Mouse (Mus musculus): ENCODE results near the gene Tmem30a. TPM values are rescaled to one million over a fixed set of nuclear protein-coding genes. Genes with fewer than 3 reads are reported as not detected.
A peak's percentile ranks its signal among the peaks of the same experiment; 100 is the strongest.

The Tmem30a gene
- polyA plus RNA-seq (2015; fragmentation: Nextera tagmentation; extraction: Ambion mirVana): 96.6 and 97.3 TPM in 2 replicates

- Histone ChIP-seq H3K27me3 (ENCODE audit: control insufficient read depth, insufficient read depth, low read depth, low read length) (no peaks in the 10 kb centered on the region), H3K4me1 (replicated peaks; ENCODE audit: control insufficient read depth, insufficient read depth, low read length) (peaks cover 10% of the 10 kb centered on the region), H3K4me3 (ENCODE audit: low read length) (peak within 1 kb of the TSS; percentile 70), H3K9me3 (ENCODE audit: control insufficient read depth, low read length) (no peaks in the 10 kb centered on the region), H3K27ac (ENCODE audit: low read length) (peak within 1 kb of the TSS; percentile 95), H3K9ac (ENCODE audit: low read length) (peak within 1 kb of the TSS; percentile 93), H3K4me2 (ENCODE audit: low read depth, low read length) (peak within 1 kb of the TSS; percentile 80), H3K36me3 (ENCODE audit: control insufficient read depth, insufficient read depth, low read length) (no peaks in the 10 kb centered on the region)
- peak; percentile 97 for ATAC-seq (ENCODE audit: low read depth)
- WGBS: under 1% methylated on average over 88 of the region's 91 CpGs
Measured at GRCm38 (mm10) chr9:79792841-79793835, at the start of gene Tmem30a. Gene Tmem30a (minus strand): TSS chr9:79793507.

GRCm38 (mm10) chr9:79842615-79843014, 49.3 kb upstream of the Tmem30a start:
- WGBS: 19% methylated on average over 6 of the region's 6 CpGs
- 0 out of 2 replicates have a peak overlapping the region, but pooled peaks have one; percentile 21 for H3K4me2 ChIP-seq (ENCODE audit: low read depth, low read length)
- no peak overlapping the region for H3K4me3 ChIP-seq (ENCODE audit: low read length)
- H3K27me3 ChIP-seq (ENCODE audit: control insufficient read depth, insufficient read depth, low read depth, low read length): no peaks in the 10 kb centered on the region
- H3K9me3 ChIP-seq (ENCODE audit: control insufficient read depth, low read length): no peaks in the 10 kb centered on the region
- H3K27ac ChIP-seq (ENCODE audit: low read length): 0 out of 2 replicates have a peak overlapping the region, but pooled peaks have one; percentile 34
- no peaks in the 10 kb centered on the region for H3K36me3 ChIP-seq (ENCODE audit: control insufficient read depth, insufficient read depth, low read length)
- peaks cover 12% of the 10 kb centered on the region for H3K4me1 ChIP-seq (replicated peaks; ENCODE audit: control insufficient read depth, insufficient read depth, low read length)
- no peak overlapping the region for H3K9ac ChIP-seq (ENCODE audit: low read length)
- peak; percentile 23; the same call in 1 of the 2 replicates for ATAC-seq (ENCODE audit: low read depth)

- no peak for ATAC-seq (ENCODE audit: low read depth)
- Histone ChIP-seq H3K4me2 (ENCODE audit: low read depth, low read length) (no peak overlapping the region), H3K27ac (ENCODE audit: low read length) (no peak overlapping the region), H3K36me3 (ENCODE audit: control insufficient read depth, insufficient read depth, low read length) (no peaks in the 10 kb centered on the region), H3K9ac (ENCODE audit: low read length) (no peak overlapping the region), H3K9me3 (ENCODE audit: control insufficient read depth, low read length) (no peaks in the 10 kb centered on the region), H3K27me3 (ENCODE audit: control insufficient read depth, insufficient read depth, low read depth, low read length) (no peaks in the 10 kb centered on the region), H3K4me1 (replicated peaks; ENCODE audit: control insufficient read depth, insufficient read depth, low read length) (peaks cover 12% of the 10 kb centered on the region), H3K4me3 (ENCODE audit: low read length) (no peak overlapping the region)
Measured at GRCm38 (mm10) chr9:79842028-79842427, 48.7 kb upstream of the Tmem30a start.

- Histone ChIP-seq H3K36me3 (ENCODE audit: control insufficient read depth, insufficient read depth, low read length) (no peaks in the 10 kb centered on the region), H3K9me3 (ENCODE audit: control insufficient read depth, low read length) (no peaks in the 10 kb centered on the region), H3K4me1 (replicated peaks; ENCODE audit: control insufficient read depth, insufficient read depth, low read length) (peaks cover 5% of the 10 kb centered on the region; the same call in 1 of the 2 replicates), H3K27me3 (ENCODE audit: control insufficient read depth, insufficient read depth, low read depth, low read length) (no peaks in the 10 kb centered on the region), H3K9ac (ENCODE audit: low read length) (no peak overlapping the region), H3K27ac (ENCODE audit: low read length) (no peak overlapping the region), H3K4me3 (ENCODE audit: low read length) (no peak overlapping the region), H3K4me2 (ENCODE audit: low read depth, low read length) (no peak overlapping the region)
- WGBS: 63% methylated on average over 1 of the region's 1 CpGs
- no peak for ATAC-seq (ENCODE audit: low read depth)
Measured at GRCm38 (mm10) chr9:79831294-79831693, 38.0 kb upstream of the Tmem30a start.

- no peak overlapping the region for H3K4me2 ChIP-seq (ENCODE audit: low read depth, low read length)
- H3K27me3 ChIP-seq (ENCODE audit: control insufficient read depth, insufficient read depth, low read depth, low read length): no peaks in the 10 kb centered on the region
- peaks cover 5% of the 10 kb centered on the region; the same call in 1 of the 2 replicates for H3K4me1 ChIP-seq (replicated peaks; ENCODE audit: control insufficient read depth, insufficient read depth, low read length)
- H3K27ac ChIP-seq (ENCODE audit: low read length): peak overlapping the region; percentile 58
- 31% methylated on average over 4 of the region's 4 CpGs for WGBS
- H3K36me3 ChIP-seq (ENCODE audit: control insufficient read depth, insufficient read depth, low read length): no peaks in the 10 kb centered on the region
- no peak overlapping the region for H3K4me3 ChIP-seq (ENCODE audit: low read length)
- no peaks in the 10 kb centered on the region for H3K9me3 ChIP-seq (ENCODE audit: control insufficient read depth, low read length)
- peak; percentile 71 for ATAC-seq (ENCODE audit: low read depth)
- H3K9ac ChIP-seq (ENCODE audit: low read length): no peak overlapping the region
Measured at GRCm38 (mm10) chr9:79830874-79831273, 37.6 kb upstream of the Tmem30a start.

GRCm38 (mm10) chr9:79829842-79830800, 36.8 kb upstream of the Tmem30a start:
- peak overlapping the region; percentile 20 for H3K4me3 ChIP-seq (ENCODE audit: low read length)
- H3K9me3 ChIP-seq (ENCODE audit: control insufficient read depth, low read length): no peaks in the 10 kb centered on the region
- H3K36me3 ChIP-seq (ENCODE audit: control insufficient read depth, insufficient read depth, low read length): no peaks in the 10 kb centered on the region
- WGBS: 34% methylated on average over 23 of the region's 23 CpGs
- H3K9ac ChIP-seq (ENCODE audit: low read length): peak overlapping the region; percentile 26
- H3K4me1 ChIP-seq (replicated peaks; ENCODE audit: control insufficient read depth, insufficient read depth, low read length): peaks cover 5% of the 10 kb centered on the region; the same call in 1 of the 2 replicates
- peak overlapping the region; percentile 58 for H3K27ac ChIP-seq (ENCODE audit: low read length)
- ATAC-seq (ENCODE audit: low read depth): peak; percentile 57
- H3K4me2 ChIP-seq (ENCODE audit: low read depth, low read length): peak overlapping the region; percentile 41
- H3K27me3 ChIP-seq (ENCODE audit: control insufficient read depth, insufficient read depth, low read depth, low read length): no peaks in the 10 kb centered on the region

GRCm38 (mm10) chr9:79827072-79827471, 33.8 kb upstream of the Tmem30a start:
- ATAC-seq (ENCODE audit: low read depth): peak; percentile 66; the same call in 1 of the 2 replicates

GRCm38 (mm10) chr9:79825526-79825925, 32.2 kb upstream of the Tmem30a start:
- 86% methylated on average over 7 of the region's 7 CpGs for WGBS
- no peaks in the 10 kb centered on the region for H3K36me3 ChIP-seq (ENCODE audit: control insufficient read depth, insufficient read depth, low read length)
- no peaks in the 10 kb centered on the region for H3K27me3 ChIP-seq (ENCODE audit: control insufficient read depth, insufficient read depth, low read depth, low read length)
- no peak for ATAC-seq (ENCODE audit: low read depth)
- H3K4me2 ChIP-seq (ENCODE audit: low read depth, low read length): no peak overlapping the region
- H3K4me3 ChIP-seq (ENCODE audit: low read length): no peak overlapping the region
- H3K9ac ChIP-seq (ENCODE audit: low read length): no peak overlapping the region
- H3K9me3 ChIP-seq (ENCODE audit: control insufficient read depth, low read length): no peaks in the 10 kb centered on the region
- peaks cover 5% of the 10 kb centered on the region; the same call in 1 of the 2 replicates for H3K4me1 ChIP-seq (replicated peaks; ENCODE audit: control insufficient read depth, insufficient read depth, low read length)
- no peak overlapping the region for H3K27ac ChIP-seq (ENCODE audit: low read length)

More at GRCm38 (mm10) chr9:79827072-79827471, 33.8 kb upstream of the Tmem30a start:
- Histone ChIP-seq H3K27me3 (ENCODE audit: control insufficient read depth, insufficient read depth, low read depth, low read length) (no peaks in the 10 kb centered on the region), H3K4me3 (ENCODE audit: low read length) (no peak overlapping the region), H3K4me2 (ENCODE audit: low read depth, low read length) (no peak overlapping the region), H3K9me3 (ENCODE audit: control insufficient read depth, low read length) (no peaks in the 10 kb centered on the region), H3K4me1 (replicated peaks; ENCODE audit: control insufficient read depth, insufficient read depth, low read length) (peaks cover 5% of the 10 kb centered on the region; the same call in 1 of the 2 replicates), H3K27ac (ENCODE audit: low read length) (0 out of 2 replicates have a peak overlapping the region, but pooled peaks have one; percentile 17), H3K36me3 (ENCODE audit: control insufficient read depth, insufficient read depth, low read length) (no peaks in the 10 kb centered on the region), H3K9ac (ENCODE audit: low read length) (no peak overlapping the region)
- WGBS: 46% methylated on average over 2 of the region's 2 CpGs
